Mouse (Mus musculus) bone marrow, adult 2 months (tissue): ENCODE data around the gene Nubpl. TPM values are rescaled to one million over a fixed set of nuclear protein-coding genes. Genes with fewer than 3 reads are reported as not detected.

Source experiments
- H3K27ac ChIP-seq: fragments of 200-500 bp; 2 replicates; pipeline ENCODE4 v1.5.1; 2012; ENCODE audit warnings: low read depth, mild to moderate bottlenecking, control low read depth, inconsistent platforms, low read length; ENCODE audit not compliant: control insufficient read depth, poor library complexity, insufficient read depth
- H3K4me1 ChIP-seq: fragments of 200-500 bp; 2 replicates; pipeline ENCODE4 v1.6.1; 2011; ENCODE audit warnings: low read length; ENCODE audit not compliant: control insufficient read depth, insufficient read depth
- H3K4me3 ChIP-seq: fragments of 200-500 bp; replicated peaks from 2 replicates; pipeline ENCODE3; 2011; ENCODE audit warnings: mild to moderate bottlenecking, low read depth, low read length, control low read depth; ENCODE audit not compliant: control insufficient read depth
- CTCF ChIP-seq: fragments of 200-500 bp; IDR thresholded peaks from 2 replicates; pipeline ENCODE4 v1.5.1; 2011; ENCODE audit warnings: low read length, control low read depth; ENCODE audit not compliant: control insufficient read depth, insufficient read depth
- POLR2A ChIP-seq: fragments of 200-500 bp; IDR thresholded peaks from 2 replicates; pipeline ENCODE4 v1.6.1; 2011; ENCODE audit warnings: low read depth, mild to moderate bottlenecking, control low read depth, low read length, borderline replicate concordance; ENCODE audit not compliant: control insufficient read depth
- WGBS: fragments of 180-500 bp; shearing (Covaris S2); methylation state at CpG from one replicate; pipeline ENCODE4 v1.1.7; 2018; 5-methylcytosine and 5-hydroxymethylcytosine counted together
- polyA plus RNA-seq: library from polyadenylated mRNA; stranded (reverse); fragments of >200 nt; gene quantifications from 2 replicates; pipeline ENCODE4 v1.2.4, GENCODE M21; 2011; ENCODE audit warnings: low replicate concordance; ENCODE audit not compliant: missing spikeins, insufficient read depth, insufficient read length

The Nubpl gene
- polyA plus RNA-seq, 1 experiment = 2.6 TPM

DNA sequence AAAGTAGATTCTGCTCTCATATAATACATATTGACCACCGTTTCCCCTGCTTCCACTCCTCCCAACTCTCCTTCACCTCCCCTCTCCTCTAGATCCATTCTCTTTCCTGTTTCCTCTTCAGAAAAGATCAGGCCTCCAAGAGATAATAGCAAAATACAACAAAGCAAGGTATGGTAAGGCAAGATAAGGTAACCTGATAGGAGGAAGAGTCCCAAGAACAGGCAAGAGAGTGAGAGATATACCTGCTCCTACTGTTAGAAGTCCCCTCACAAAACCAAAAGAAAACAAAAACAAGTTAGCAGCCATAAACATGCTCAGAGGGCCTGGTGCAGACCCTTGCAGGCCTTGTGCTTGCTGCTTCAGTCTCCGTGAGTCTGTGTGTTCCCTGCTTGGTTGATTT lies 49.1 kb downstream of the Nubpl start:
- Histone ChIP-seq H3K27ac (no peak overlapping the region), H3K4me1 (no peaks in the 10 kb centered on the region), H3K4me3 (no peak overlapping the region)
- TF ChIP-seq POLR2A (no peak), CTCF (no peak)
- 71% methylated on average over 2 of the region's 2 CpGs for WGBS

DNA sequence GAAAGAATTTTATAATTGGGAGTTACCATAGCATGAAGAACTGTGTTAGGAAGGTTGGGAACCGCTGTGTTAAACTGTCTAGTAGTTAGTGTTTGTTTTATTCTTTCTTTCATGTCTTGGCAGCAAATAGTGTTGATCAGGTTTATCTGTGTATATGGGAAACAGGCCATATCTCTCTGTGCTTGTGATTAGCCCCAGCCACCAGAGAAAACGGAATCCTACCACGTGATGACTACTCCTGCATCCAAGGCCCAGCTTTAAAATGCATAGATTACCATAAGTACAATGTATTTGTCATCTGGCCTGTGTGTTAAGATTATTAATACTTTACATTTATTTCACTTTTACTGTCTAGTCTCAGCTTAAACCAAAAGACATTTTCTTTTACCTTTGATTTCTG lies 51.9 kb downstream of the Nubpl start:
- Histone ChIP-seq H3K4me1 (no peaks in the 10 kb centered on the region), H3K27ac (no peak overlapping the region), H3K4me3 (no peak overlapping the region)
- 79% methylated on average over 3 of the region's 3 CpGs for WGBS
- no peak for TF ChIP-seq CTCF
- no peak for TF ChIP-seq POLR2A

- TF ChIP-seq CTCF (no peak), POLR2A (no peak)
- WGBS = 92% methylated on average over 3 of the region's 3 CpGs
- Histone ChIP-seq H3K4me3 (no peak overlapping the region), H3K27ac (no peak overlapping the region), H3K4me1 (no peaks in the 10 kb centered on the region)
Observed at GRCm38 (mm10) chr12:52152071-52152470, 54.5 kb downstream of the Nubpl start.

DNA sequence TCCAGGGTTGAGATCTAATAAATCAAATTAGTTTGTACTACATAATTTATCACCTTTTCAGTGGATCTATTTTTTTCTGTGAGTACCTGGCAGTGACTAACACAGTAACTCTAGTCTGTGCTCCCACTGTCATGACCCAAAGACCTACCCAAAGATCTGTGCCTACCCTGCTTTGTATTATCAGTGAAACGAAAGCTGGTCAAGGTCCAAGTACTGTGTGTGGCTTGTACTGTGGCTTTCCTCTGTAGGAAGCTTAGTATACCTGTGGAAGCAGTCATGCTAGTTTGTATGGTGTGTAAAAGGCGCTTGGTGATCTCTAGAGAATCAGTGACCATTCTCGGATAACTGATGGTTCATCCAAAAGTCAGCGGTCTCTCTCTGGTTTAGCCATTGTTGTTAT lies 57.4 kb downstream of the Nubpl start:
- Histone ChIP-seq H3K4me3 (no peak overlapping the region), H3K27ac (no peak overlapping the region), H3K4me1 (no peaks in the 10 kb centered on the region)
- TF ChIP-seq POLR2A (no peak), CTCF (no peak)
- 84% methylated on average over 4 of the region's 4 CpGs for WGBS

- Histone ChIP-seq H3K4me3 (no peak overlapping the region), H3K4me1 (no peaks in the 10 kb centered on the region), H3K27ac (no peak overlapping the region)
- TF ChIP-seq CTCF (no peak), POLR2A (no peak)
Observed at GRCm38 (mm10) chr12:52164414-52164813, 66.9 kb downstream of the Nubpl start.

GRCm38 (mm10) chr12:52186205-52186793 lies 88.8 kb downstream of the Nubpl start:
- Histone ChIP-seq H3K4me1 (no peaks in the 10 kb centered on the region), H3K4me3 (no peak overlapping the region), H3K27ac (no peak overlapping the region)
- TF ChIP-seq POLR2A = no peak
- TF ChIP-seq CTCF = no peak
- 87% methylated on average over 1 of the region's 1 CpGs for WGBS

DNA sequence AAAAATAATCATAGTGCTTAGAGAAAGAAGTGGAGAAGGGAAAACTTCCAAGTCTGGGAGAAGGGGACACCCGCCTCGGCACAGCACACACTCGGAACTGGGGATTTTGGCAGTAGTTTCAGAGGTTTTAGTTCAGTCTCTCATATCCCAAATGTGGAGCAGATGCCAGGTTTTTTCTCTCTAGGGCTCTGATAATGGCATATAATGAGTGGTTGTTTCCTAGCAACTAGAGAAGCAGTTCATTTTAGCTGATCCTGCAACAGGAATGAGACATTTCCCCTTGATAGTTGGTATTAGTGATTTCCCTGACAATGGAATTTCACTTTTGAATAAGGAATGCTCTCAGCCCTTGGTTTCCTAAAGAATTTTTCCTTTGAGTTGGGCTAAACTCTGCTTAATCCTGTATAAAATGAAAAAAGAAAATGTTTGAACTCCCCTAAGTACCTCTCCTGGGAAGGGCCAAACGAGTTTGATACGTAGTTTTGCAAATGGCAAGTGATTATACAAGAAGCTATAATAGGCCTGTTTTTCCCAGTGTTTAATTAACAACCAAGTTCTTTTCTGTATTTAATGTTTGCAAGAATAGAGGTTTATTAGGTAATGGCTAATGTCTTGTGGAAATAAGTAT lies 89.5 kb downstream of the Nubpl start:
- WGBS = 86% methylated on average over 5 of the region's 5 CpGs
- H3K4me1 ChIP-seq = no peaks in the 10 kb centered on the region
- H3K4me3 ChIP-seq = no peak overlapping the region
- no peak overlapping the region for H3K27ac ChIP-seq
- TF ChIP-seq CTCF = no peak
- no peak for TF ChIP-seq POLR2A

DNA sequence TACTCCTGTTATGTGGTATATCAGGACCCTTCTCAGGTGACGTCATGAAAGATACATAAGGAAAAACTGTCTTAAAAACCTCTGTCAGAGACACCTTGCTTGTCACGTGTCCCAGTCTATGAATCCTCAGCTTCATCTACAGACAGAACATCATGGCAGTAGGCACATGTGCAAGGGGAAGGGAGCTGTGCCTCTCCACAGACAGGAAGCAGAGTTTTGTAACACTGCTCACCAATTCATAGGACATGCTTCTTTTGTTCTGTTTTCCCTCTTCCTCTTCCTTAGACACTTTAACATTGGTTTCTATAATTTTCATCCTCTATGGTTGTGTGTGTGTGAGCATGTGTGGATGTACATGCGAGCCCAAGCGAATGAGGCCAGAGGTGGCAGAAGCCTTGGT lies 100.9 kb downstream of the Nubpl start:
- WGBS = 68% methylated on average over 4 of the region's 4 CpGs
- no peaks in the 10 kb centered on the region for H3K4me1 ChIP-seq
- H3K27ac ChIP-seq = no peak overlapping the region
- TF ChIP-seq CTCF (no peak), POLR2A (no peak)
- no peak overlapping the region for H3K4me3 ChIP-seq
